Mouse (Mus musculus): ENCODE data around the gene Gde1. TPM values are rescaled to one million over a fixed set of nuclear protein-coding genes. Genes with fewer than 3 reads are reported as not detected.

The Gde1 gene
- total and polyA plus RNA-seq, 2 experiments from 2014 or later: 263 to 271 TPM

DNA sequence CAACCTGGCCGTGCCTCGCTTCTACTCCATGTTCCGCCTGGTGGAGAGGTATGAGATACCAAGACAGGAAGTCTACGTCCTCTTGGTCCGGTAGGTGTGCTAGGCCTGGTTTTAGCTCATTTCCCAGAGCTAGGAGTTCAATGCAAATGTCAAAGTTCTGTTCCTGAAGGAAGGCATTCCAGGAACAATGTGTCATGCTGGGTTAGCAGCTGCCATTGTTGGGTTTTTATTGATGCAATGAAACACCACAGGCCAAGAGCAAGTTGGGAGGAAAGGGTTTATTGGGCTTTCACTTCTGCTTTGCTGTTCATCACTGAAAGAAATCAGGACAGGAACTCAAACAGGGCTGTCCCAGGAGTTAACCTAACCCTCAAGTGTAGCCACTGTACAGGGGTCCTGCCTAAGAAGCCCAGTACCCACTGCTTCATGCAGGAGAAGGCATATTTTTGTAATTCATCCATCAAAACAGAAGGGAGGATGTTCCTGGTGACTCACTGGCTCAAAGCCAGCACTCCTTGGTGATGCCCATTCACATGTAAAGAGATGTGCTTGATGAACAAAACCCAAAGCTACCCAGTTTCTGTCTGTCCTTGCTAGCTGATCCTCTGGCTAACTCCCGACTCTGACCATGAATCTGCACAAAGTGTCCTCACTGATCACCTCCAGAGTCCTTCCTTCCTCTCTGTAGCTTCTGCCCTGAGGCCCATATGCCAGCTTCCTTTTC is 52.8 kb downstream of the Gde1 start:
- Histone ChIP-seq H3K4me3 (ENCODE audit: low read depth, low read length) (no peak overlapping the region), H3K9me3 (ENCODE audit: low read length) (no peaks in the 10 kb centered on the region), H3K27me3 (ENCODE audit: insufficient read depth, low read length) (no peaks in the 10 kb centered on the region), H3K27ac (ENCODE audit: low read depth, low read length) (no peak overlapping the region), H3K4me2 (ENCODE audit: low read depth) (no peak overlapping the region), H3K9ac (no peak overlapping the region), H3K4me1 (ENCODE audit: insufficient read depth) (no peaks in the 10 kb centered on the region), H3K36me3 (ENCODE audit: insufficient read depth) (no peaks in the 10 kb centered on the region)
- ATAC-seq: no peak
- TF ChIP-seq CTCF (IDR thresholded peaks at IDR 0.05; ENCODE audit: low read depth): no peak
- DNase-seq: no peak
- 85% methylated on average over 6 of the region's 6 CpGs for WGBS

DNA sequence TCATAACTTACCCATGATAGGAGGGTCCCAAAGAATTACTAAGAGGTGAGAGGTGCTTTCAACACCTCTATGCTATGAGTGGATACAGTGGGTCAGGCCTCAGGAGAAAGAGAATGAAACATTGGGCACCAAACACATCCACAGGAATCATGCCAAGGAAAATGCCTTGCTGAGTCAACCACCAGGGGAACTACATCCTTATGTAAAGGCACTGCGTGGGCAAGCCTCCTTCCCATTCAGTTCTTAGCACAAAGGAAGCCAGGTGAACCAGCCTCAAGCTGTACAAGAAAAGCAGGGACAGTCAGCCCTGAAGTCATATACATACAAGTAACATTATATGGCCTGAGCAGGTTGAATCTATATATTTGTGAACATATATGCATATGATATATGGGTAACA is 54.7 kb downstream of the Gde1 start:
- ATAC-seq (no peak), DNase-seq (no peak)
- Histone ChIP-seq H3K9ac (no peak overlapping the region), H3K27ac (ENCODE audit: low read depth, low read length) (no peak overlapping the region), H3K9me3 (ENCODE audit: low read length) (no peaks in the 10 kb centered on the region), H3K4me2 (ENCODE audit: low read depth) (no peak overlapping the region), H3K4me1 (ENCODE audit: insufficient read depth) (no peaks in the 10 kb centered on the region), H3K27me3 (ENCODE audit: insufficient read depth, low read length) (no peaks in the 10 kb centered on the region), H3K4me3 (ENCODE audit: low read depth, low read length) (no peak overlapping the region), H3K36me3 (ENCODE audit: insufficient read depth) (no peaks in the 10 kb centered on the region)
- no peak for TF ChIP-seq CTCF (IDR thresholded peaks at IDR 0.05; ENCODE audit: low read depth)
- 65% methylated on average over 1 of the region's 1 CpGs for WGBS

- Histone ChIP-seq H3K9me3 (ENCODE audit: low read length) (no peaks in the 10 kb centered on the region), H3K9ac (no peak overlapping the region), H3K27me3 (ENCODE audit: insufficient read depth, low read length) (no peaks in the 10 kb centered on the region), H3K4me2 (ENCODE audit: low read depth) (no peak overlapping the region), H3K4me3 (ENCODE audit: low read depth, low read length) (no peak overlapping the region), H3K4me1 (ENCODE audit: insufficient read depth) (no peaks in the 10 kb centered on the region), H3K27ac (ENCODE audit: low read depth, low read length) (no peak overlapping the region), H3K36me3 (ENCODE audit: insufficient read depth) (no peaks in the 10 kb centered on the region)
- DNase-seq (no peak), ATAC-seq (no peak)
- WGBS: 85% methylated on average over 4 of the region's 4 CpGs
- TF ChIP-seq CTCF (IDR thresholded peaks at IDR 0.05; ENCODE audit: low read depth): no peak
Measured at GRCm38 (mm10) chr7:118650119-118650518, 55.5 kb downstream of the Gde1 start.

GRCm38 (mm10) chr7:118649328-118649727 is 56.2 kb downstream of the Gde1 start:
- DNase-seq (no peak), ATAC-seq (no peak; the same call in 1 of the 2 replicates)
- Histone ChIP-seq H3K9ac (no peak overlapping the region), H3K4me3 (ENCODE audit: low read depth, low read length) (no peak overlapping the region), H3K4me2 (ENCODE audit: low read depth) (no peak overlapping the region), H3K27me3 (ENCODE audit: insufficient read depth, low read length) (no peaks in the 10 kb centered on the region), H3K27ac (ENCODE audit: low read depth, low read length) (no peak overlapping the region), H3K4me1 (ENCODE audit: insufficient read depth) (no peaks in the 10 kb centered on the region), H3K9me3 (ENCODE audit: low read length) (no peaks in the 10 kb centered on the region), H3K36me3 (ENCODE audit: insufficient read depth) (no peaks in the 10 kb centered on the region)
- TF ChIP-seq CTCF (IDR thresholded peaks at IDR 0.05; ENCODE audit: low read depth): no peak
- 75% methylated on average over 7 of the region's 7 CpGs for WGBS

DNA sequence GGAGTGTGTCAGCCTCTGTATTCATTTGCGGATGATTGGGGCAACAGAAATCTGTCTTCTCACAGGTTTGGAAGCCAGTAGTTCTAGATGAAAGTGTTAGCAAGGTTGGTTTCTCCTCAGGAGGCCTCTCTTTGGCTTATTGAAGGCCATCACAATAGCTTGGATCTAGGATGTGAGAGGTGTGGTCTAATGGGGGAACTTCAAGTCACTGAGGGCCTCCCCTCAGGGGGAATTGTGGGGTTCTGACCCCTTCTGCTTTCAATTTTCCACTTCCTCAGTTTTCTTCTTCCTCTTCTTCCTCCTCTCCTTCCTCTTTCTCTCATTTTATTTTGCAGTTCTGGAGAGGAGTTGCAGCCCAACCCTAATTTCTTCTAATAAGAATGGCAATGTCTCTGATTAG is 59.3 kb downstream of the Gde1 start:
- Histone ChIP-seq H3K4me2 (ENCODE audit: low read depth) (no peak overlapping the region), H3K4me3 (ENCODE audit: low read depth, low read length) (no peak overlapping the region), H3K9ac (no peak overlapping the region), H3K4me1 (ENCODE audit: insufficient read depth) (no peaks in the 10 kb centered on the region), H3K9me3 (ENCODE audit: low read length) (no peaks in the 10 kb centered on the region), H3K27ac (ENCODE audit: low read depth, low read length) (no peak overlapping the region), H3K27me3 (ENCODE audit: insufficient read depth, low read length) (no peaks in the 10 kb centered on the region), H3K36me3 (ENCODE audit: insufficient read depth) (no peaks in the 10 kb centered on the region)
- WGBS: 92% methylated on average over 1 of the region's 1 CpGs
- DNase-seq: no peak
- no peak for TF ChIP-seq CTCF (IDR thresholded peaks at IDR 0.05; ENCODE audit: low read depth)
- ATAC-seq: no peak

Other genes with a start within 250 kb of the Gde1 start
- gene Itpripl2, start 213.8 kb downstream of the Gde1 start, total RNA-seq (2014; rRNA removed): 3.8 and 6.0 TPM in 2 replicates
- 0.42 and 0.43 TPM in 2 replicates for gene Itpripl2, start 213.8 kb downstream of the Gde1 start, polyA plus RNA-seq (2015; fragmentation: Nextera tagmentation; extraction: Ambion mirVana)
- gene Coq7, start 172.4 kb downstream of the Gde1 start, total RNA-seq (2014; rRNA removed): 47.6 and 48.3 TPM in 2 replicates
- gene Coq7, start 172.4 kb downstream of the Gde1 start, polyA plus RNA-seq (2015; fragmentation: Nextera tagmentation; extraction: Ambion mirVana): 115 and 134 TPM in 2 replicates
- gene Tmc7, start 121.0 kb downstream of the Gde1 start, total RNA-seq (2014; rRNA removed): 10.1 and 10.3 TPM in 2 replicates
- gene Tmc7, start 121.0 kb downstream of the Gde1 start, polyA plus RNA-seq (2015; fragmentation: Nextera tagmentation; extraction: Ambion mirVana): 2.7 and 4.2 TPM in 2 replicates
- 0.38 and 0.46 TPM in 2 replicates for gene Tmc5, start 108.5 kb downstream of the Gde1 start, total RNA-seq (2014; rRNA removed)
- gene Tmc5, start 108.5 kb downstream of the Gde1 start, polyA plus RNA-seq (2015; fragmentation: Nextera tagmentation; extraction: Ambion mirVana): 0.05 and 0.19 TPM in 2 replicates
- 28.2 and 33.6 TPM in 2 replicates for gene Ccp110, start 6.8 kb upstream of the Gde1 start, total RNA-seq (2014; rRNA removed)
- 8.9 and 13.3 TPM in 2 replicates for gene Ccp110, start 6.8 kb upstream of the Gde1 start, polyA plus RNA-seq (2015; fragmentation: Nextera tagmentation; extraction: Ambion mirVana)
- gene Vps35l, start 34.4 kb upstream of the Gde1 start, total RNA-seq (2014; rRNA removed): 89.7 and 105 TPM in 2 replicates
- 85.9 and 94.5 TPM in 2 replicates for gene Vps35l, start 34.4 kb upstream of the Gde1 start, polyA plus RNA-seq (2015; fragmentation: Nextera tagmentation; extraction: Ambion mirVana)
- 7.1 and 7.2 TPM in 2 replicates for gene Iqck, start 150.0 kb upstream of the Gde1 start, total RNA-seq (2014; rRNA removed)
- gene Iqck, start 150.0 kb upstream of the Gde1 start, polyA plus RNA-seq (2015; fragmentation: Nextera tagmentation; extraction: Ambion mirVana): 4.6 and 6.2 TPM in 2 replicates
- gene Knop1, start 150.5 kb upstream of the Gde1 start, total RNA-seq (2014; rRNA removed): 30.2 and 41.5 TPM in 2 replicates
- gene Knop1, start 150.5 kb upstream of the Gde1 start, polyA plus RNA-seq (2015; fragmentation: Nextera tagmentation; extraction: Ambion mirVana): 65.6 and 75.0 TPM in 2 replicates